Mouse (Mus musculus) hindbrain, embryonic 11.5 days (tissue): Measurements from ENCODE around the gene Olfr345. TPM values are rescaled to one million over a fixed set of nuclear protein-coding genes. Genes with fewer than 3 reads are reported as not detected.

Source experiments
- ATAC-seq: fragments of 200-750 bp; cut with Nextera tagmentation; 2 replicates; pipeline ENCODE4 v1.8.0; 2017; ENCODE audit warnings: mild to moderate bottlenecking, moderate TSS enrichment, moderate library complexity; ENCODE audit not compliant: low FRiP score
- DNase-seq: peaks from one replicate; pipeline ENCODE4 v3.0.0-alpha.2; 2015; ENCODE audit warnings: low spot score
- H3K27ac ChIP-seq: fragments of 300-500 bp; sonication (generic); 2 replicates; pipeline ENCODE4 v1.5.1; 2014; ENCODE audit warnings: mild to moderate bottlenecking, low read depth, low read length
- H3K27me3 ChIP-seq: fragments of 300-500 bp; sonication (generic); 2 replicates; pipeline ENCODE4 v1.6.1; 2014; ENCODE audit warnings: mild to moderate bottlenecking, low read length, moderate library complexity, mixed read lengths; ENCODE audit not compliant: control insufficient read depth, insufficient read depth
- H3K36me3 ChIP-seq: fragments of 300-500 bp; sonication (generic); 2 replicates; pipeline ENCODE4 v1.6.1; 2014; ENCODE audit warnings: mild to moderate bottlenecking, low read length, moderate library complexity, mixed read lengths; ENCODE audit not compliant: control insufficient read depth, insufficient read depth
- H3K4me1 ChIP-seq: fragments of 300-500 bp; sonication (generic); replicated peaks from 2 replicates; pipeline ENCODE4 v1.6.1; 2014; ENCODE audit warnings: low read length, mixed read lengths; ENCODE audit not compliant: control insufficient read depth, insufficient read depth
- H3K4me2 ChIP-seq: fragments of 300-500 bp; sonication (generic); replicated peaks from 2 replicates; pipeline ENCODE4 v1.6.1; 2014; ENCODE audit warnings: mild to moderate bottlenecking, low read depth, low read length
- H3K4me3 ChIP-seq: fragments of 300-500 bp; sonication (generic); 2 replicates; pipeline ENCODE4 v1.5.1; 2014; ENCODE audit warnings: low read depth, low read length
- H3K9ac ChIP-seq: fragments of 300-500 bp; sonication (generic); 2 replicates; pipeline ENCODE4 v1.6.1; 2014; ENCODE audit warnings: low read depth, low read length
- H3K9me3 ChIP-seq: fragments of 300-500 bp; sonication (generic); 2 replicates; pipeline ENCODE4 v1.6.1; 2016; ENCODE audit warnings: low read length; ENCODE audit not compliant: control insufficient read depth
- WGBS: fragments of 180-500 bp; shearing (Covaris S2); extraction: QIAGEN DNeasy Blood & Tissue Kit; methylation state at CpG from one replicate; pipeline ENCODE4 v1.1.7; 2014; 5-methylcytosine and 5-hydroxymethylcytosine counted together
- polyA plus RNA-seq: library from polyadenylated mRNA; unstranded; fragments of >200 nt; fragmentation: Nextera tagmentation; extraction: Ambion mirVana; gene quantifications from 2 replicates; pipeline ENCODE4 v1.2.1, GENCODE M21; 2014

Olfr345 gene
- not detected in 2 replicates for polyA plus RNA-seq

- H3K4me1 ChIP-seq: no peaks in the 10 kb centered on the region
- no peaks in the 10 kb centered on the region for H3K36me3 ChIP-seq
- no peak for DNase-seq
- H3K9me3 ChIP-seq: peaks cover 3% of the 10 kb centered on the region; the same call in 1 of the 2 replicates
- no peak within 1 kb of the TSS for H3K4me3 ChIP-seq
- 78% methylated on average over 1 of the region's 1 CpGs for WGBS
- no peak within 1 kb of the TSS for H3K4me2 ChIP-seq
- H3K9ac ChIP-seq: no peak within 1 kb of the TSS
- no peak within 1 kb of the TSS for H3K27ac ChIP-seq
- ATAC-seq: no peak
- no peaks in the 10 kb centered on the region for H3K27me3 ChIP-seq
Measured at GRCm38 (mm10) chr2:36639741-36640140, at the start of gene Olfr345. TSS of gene Olfr345 (plus strand) at chr2:36640041.

GRCm38 (mm10) chr2:36685488-36685887, 45.6 kb downstream of the Olfr345 start, which contains the start of gene Olfr346:
TSS of gene Olfr346 (plus strand) at chr2:36685788.
- WGBS: 81% methylated on average over 1 of the region's 1 CpGs
- ATAC-seq (no peak), DNase-seq (no peak)
- H3K27ac ChIP-seq: no peak within 1 kb of the TSS
- H3K9me3 ChIP-seq: peaks cover 3% of the 10 kb centered on the region; the same call in 1 of the 2 replicates
- H3K27me3 ChIP-seq: no peaks in the 10 kb centered on the region
- no peaks in the 10 kb centered on the region for H3K36me3 ChIP-seq
- no peaks in the 10 kb centered on the region for H3K4me1 ChIP-seq
- H3K4me3 ChIP-seq: no peak within 1 kb of the TSS
- H3K4me2 ChIP-seq: no peak within 1 kb of the TSS
- no peak within 1 kb of the TSS for H3K9ac ChIP-seq

Other genes starting within 250 kb of the Olfr345 start
- gene Olfr339, start 221.1 kb upstream of the Olfr345 start, polyA plus RNA-seq: not detected in 2 replicates
- not detected in 2 replicates for gene Olfr340, start 187.5 kb upstream of the Olfr345 start, polyA plus RNA-seq
- gene Olfr341, start 157.6 kb upstream of the Olfr345 start, polyA plus RNA-seq: not detected in 2 replicates
- not detected in 2 replicates for gene Olfr342, start 115.0 kb upstream of the Olfr345 start, polyA plus RNA-seq
- not detected in 2 replicates for gene Olfr344, start 73.4 kb upstream of the Olfr345 start, polyA plus RNA-seq
- not detected in 2 replicates for gene Olfr346, start 45.7 kb downstream of the Olfr345 start, polyA plus RNA-seq
- not detected in 2 replicates for gene Olfr347, start 91.9 kb downstream of the Olfr345 start, polyA plus RNA-seq
- gene Olfr348, start 144.2 kb downstream of the Olfr345 start, polyA plus RNA-seq: not detected in 2 replicates
- gene Olfr50, start 150.5 kb downstream of the Olfr345 start, polyA plus RNA-seq: not detected in 2 replicates
- gene Olfr3, start 177.0 kb downstream of the Olfr345 start, polyA plus RNA-seq: not detected in 2 replicates
- gene Olfr350, start 206.3 kb downstream of the Olfr345 start, polyA plus RNA-seq: not detected in 2 replicates
- not detected in 2 replicates for gene Olfr351, start 222.6 kb downstream of the Olfr345 start, polyA plus RNA-seq
- gene Olfr352, start 228.4 kb downstream of the Olfr345 start, polyA plus RNA-seq: not detected in 2 replicates